Mouse (Mus musculus) midbrain, embryonic 14.5 days (tissue): ENCODE results near the gene Gm45716. TPM values are rescaled to one million over a fixed set of nuclear protein-coding genes. Genes with fewer than 3 reads are reported as not detected.
A peak's percentile ranks its signal among the peaks of the same experiment; 100 is the strongest.

Experiments used
- ATAC-seq: fragments of 200-750 bp; cut with Nextera tagmentation; 2 replicates; pipeline ENCODE4 v1.8.0; 2017; ENCODE audit warnings: moderate number of reproducible peaks, moderate library complexity; ENCODE audit not compliant: low FRiP score, low TSS enrichment
- DNase-seq: peaks from one replicate; pipeline ENCODE4 v3.0.0-alpha.2; 2015
- H3K27ac ChIP-seq: fragments of 300-500 bp; sonication (generic); replicated peaks from 2 replicates; pipeline ENCODE4 v1.5.1; 2014; ENCODE audit warnings: mild to moderate bottlenecking, low read depth, low read length, moderate library complexity
- H3K27me3 ChIP-seq: fragments of 300-500 bp; sonication (generic); 2 replicates; pipeline ENCODE4 v1.6.1; 2014; ENCODE audit warnings: low read length, control low read depth, mixed read lengths; ENCODE audit not compliant: control insufficient read depth, insufficient read depth
- H3K36me3 ChIP-seq: fragments of 300-500 bp; sonication (generic); 2 replicates; pipeline ENCODE4 v1.6.1; 2014; ENCODE audit warnings: low read length, control low read depth; ENCODE audit not compliant: control insufficient read depth, insufficient read depth
- H3K4me1 ChIP-seq: fragments of 300-500 bp; sonication (generic); 2 replicates; pipeline ENCODE4 v1.6.1; 2014; ENCODE audit warnings: mild to moderate bottlenecking, antibody characterized with exemption, low read length, control low read depth; ENCODE audit not compliant: control insufficient read depth, insufficient read depth
- H3K4me2 ChIP-seq: fragments of 300-500 bp; sonication (generic); 2 replicates; pipeline ENCODE4 v1.6.1; 2014; ENCODE audit warnings: mild to moderate bottlenecking, low read length, moderate library complexity
- H3K4me3 ChIP-seq: fragments of 300-500 bp; sonication (generic); replicated peaks from 2 replicates; pipeline ENCODE4 v1.5.1; 2014; ENCODE audit warnings: low read depth, low read length
- H3K9ac ChIP-seq: fragments of 300-500 bp; sonication (generic); replicated peaks from 2 replicates; pipeline ENCODE4 v1.6.1; 2014; ENCODE audit warnings: mild to moderate bottlenecking, low read length, moderate library complexity
- H3K9me3 ChIP-seq: fragments of 300-500 bp; sonication (generic); 2 replicates; pipeline ENCODE4 v1.6.1; 2016; ENCODE audit warnings: low read length, control low read depth, mixed read lengths; ENCODE audit not compliant: control insufficient read depth
- WGBS: fragments of 180-500 bp; shearing (Covaris S2); extraction: QIAGEN DNeasy Blood & Tissue Kit; methylation state at CpG from one replicate; pipeline ENCODE4 v1.1.7; 2014; 5-methylcytosine and 5-hydroxymethylcytosine counted together
- polyA plus RNA-seq: library from polyadenylated mRNA; unstranded; fragments of >200 nt; fragmentation: Nextera tagmentation; extraction: Ambion mirVana; gene quantifications from 2 replicates; pipeline ENCODE4 v1.2.1, GENCODE M21; 2014

The Gm45716 gene
- polyA plus RNA-seq, 1 experiment from 2014 or later = 29.6 TPM

DNA sequence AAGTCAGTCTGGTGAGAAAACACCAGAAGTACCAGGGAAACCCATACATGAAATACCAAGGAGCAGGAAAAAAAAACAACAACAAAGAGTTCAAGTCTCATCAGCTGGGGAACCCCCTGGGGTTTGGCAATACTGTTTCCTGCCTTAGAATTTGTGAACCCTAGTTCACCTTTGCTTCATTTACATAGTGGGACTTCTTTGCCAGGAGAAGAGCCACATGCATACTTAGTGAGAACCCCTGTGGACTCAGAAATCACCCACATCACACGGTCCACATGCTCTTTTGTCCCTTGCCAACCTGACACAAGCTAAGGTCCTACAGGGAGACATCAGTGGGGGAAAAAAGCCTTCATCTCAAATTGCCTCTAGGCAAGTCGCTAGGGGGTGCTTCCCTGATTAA lies 51.2 kb downstream of the Gm45716 start:
- no peak overlapping the region for H3K9ac ChIP-seq
- no peak overlapping the region for H3K4me2 ChIP-seq
- 49% methylated on average over 2 of the region's 2 CpGs for WGBS
- ATAC-seq = no peak
- no peak for DNase-seq
- H3K27ac ChIP-seq = no peak overlapping the region
- no peaks in the 10 kb centered on the region for H3K9me3 ChIP-seq
- no peaks in the 10 kb centered on the region for H3K27me3 ChIP-seq
- H3K36me3 ChIP-seq = no peaks in the 10 kb centered on the region
- peaks cover 5% of the 10 kb centered on the region; the same call in 1 of the 2 replicates for H3K4me1 ChIP-seq
- H3K4me3 ChIP-seq = no peak overlapping the region

DNA sequence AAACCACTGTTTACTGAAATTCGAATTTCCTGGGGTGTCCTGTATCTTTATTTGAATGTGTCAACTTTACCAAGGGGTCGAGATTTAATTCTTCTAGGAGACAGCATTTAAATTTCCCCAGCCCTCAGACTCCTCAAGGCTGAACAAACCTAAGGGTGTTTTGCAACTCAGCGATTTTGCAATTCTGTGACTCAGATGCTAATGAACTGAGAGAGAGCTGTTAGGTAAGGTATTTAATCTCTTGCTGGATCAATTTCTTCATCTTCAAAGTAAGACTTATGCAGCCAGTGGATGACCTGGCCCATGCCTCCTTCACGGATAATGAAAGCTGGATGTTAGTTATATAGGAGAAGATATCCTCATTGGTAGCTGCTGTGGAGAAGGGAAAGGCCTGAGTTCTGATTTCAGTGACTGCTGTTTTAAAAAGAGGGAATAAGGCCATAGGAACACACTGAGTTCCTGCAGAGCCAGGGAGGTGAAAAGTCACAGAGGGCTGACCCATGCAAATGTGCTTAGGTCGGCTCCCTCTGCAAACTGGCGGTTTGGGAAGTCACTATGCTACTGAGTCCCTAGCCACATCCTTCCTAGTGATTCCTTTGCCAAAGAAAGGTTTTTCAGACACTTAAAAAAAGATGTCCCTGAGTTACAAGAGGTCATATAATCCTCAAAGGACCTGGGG lies 53.3 kb downstream of the Gm45716 start:
- 24% methylated on average over 6 of the region's 6 CpGs for WGBS

DNA sequence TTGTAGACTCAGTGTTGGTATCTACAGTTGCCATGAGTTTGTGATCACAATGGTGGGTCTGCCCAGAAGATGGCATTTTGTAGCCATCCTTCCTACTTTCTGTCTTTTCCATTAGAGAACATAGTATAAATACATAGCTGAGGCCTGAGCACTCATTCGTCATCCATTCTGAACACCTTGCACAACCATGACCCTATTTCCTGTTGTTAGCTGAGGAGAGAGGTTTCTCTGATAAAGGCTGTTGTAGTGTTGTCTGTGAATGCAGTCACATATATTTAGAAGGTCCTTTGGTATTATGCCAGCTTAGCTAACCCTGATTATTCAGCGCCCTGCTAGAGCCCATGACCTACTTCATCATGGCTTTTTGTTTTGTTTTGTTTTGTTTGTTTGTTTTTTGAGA lies 54.4 kb downstream of the Gm45716 start:
- H3K9ac ChIP-seq = no peak overlapping the region
- no peak for DNase-seq
- H3K27me3 ChIP-seq = no peaks in the 10 kb centered on the region
- no peak overlapping the region for H3K27ac ChIP-seq
- no peak overlapping the region for H3K4me3 ChIP-seq
- no peak overlapping the region for H3K4me2 ChIP-seq
- no peak for ATAC-seq
- no peaks in the 10 kb centered on the region for H3K36me3 ChIP-seq
- no peaks in the 10 kb centered on the region for H3K9me3 ChIP-seq
- WGBS = 91% methylated on average over 2 of the region's 2 CpGs
- peaks cover 5% of the 10 kb centered on the region; the same call in 1 of the 2 replicates for H3K4me1 ChIP-seq

More for the DNA sequence above, 53.3 kb downstream of the Gm45716 start:
- H3K9ac ChIP-seq = no peak overlapping the region
- no peaks in the 10 kb centered on the region for H3K36me3 ChIP-seq
- ATAC-seq (no peak), DNase-seq (no peak)
- no peak overlapping the region for H3K4me3 ChIP-seq
- H3K4me1 ChIP-seq = peaks cover 5% of the 10 kb centered on the region; the same call in 1 of the 2 replicates
- no peak overlapping the region for H3K4me2 ChIP-seq
- no peaks in the 10 kb centered on the region for H3K27me3 ChIP-seq
- H3K9me3 ChIP-seq = no peaks in the 10 kb centered on the region
- no peak overlapping the region for H3K27ac ChIP-seq

DNA sequence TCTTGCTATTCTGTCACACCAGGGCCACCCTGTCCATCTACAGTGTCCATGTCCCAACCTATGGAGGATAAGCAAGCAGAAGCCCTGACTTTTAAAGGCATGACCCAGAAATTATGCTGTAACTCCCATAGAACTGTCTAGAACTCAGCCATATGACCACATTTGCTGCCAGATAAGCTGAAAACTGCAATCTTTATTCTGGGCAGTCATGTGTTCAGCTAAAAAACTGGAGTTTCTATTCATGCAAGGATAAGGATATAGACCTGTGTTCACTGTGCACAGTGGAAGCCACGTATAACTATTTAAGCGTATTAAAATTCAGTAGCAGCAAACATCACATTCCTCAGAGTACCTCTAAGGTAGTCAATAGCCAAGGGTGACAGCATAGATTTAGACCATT lies 55.8 kb downstream of the Gm45716 start:
- no peaks in the 10 kb centered on the region for H3K36me3 ChIP-seq
- H3K9ac ChIP-seq = no peak overlapping the region
- H3K4me3 ChIP-seq = no peak overlapping the region
- ATAC-seq (no peak), DNase-seq (no peak)
- peaks cover 2% of the 10 kb centered on the region; the same call in 1 of the 2 replicates for H3K4me1 ChIP-seq
- H3K4me2 ChIP-seq = no peak overlapping the region
- no peak overlapping the region for H3K27ac ChIP-seq
- 93% methylated on average over 2 of the region's 2 CpGs for WGBS
- no peaks in the 10 kb centered on the region for H3K9me3 ChIP-seq
- no peaks in the 10 kb centered on the region for H3K27me3 ChIP-seq

DNA sequence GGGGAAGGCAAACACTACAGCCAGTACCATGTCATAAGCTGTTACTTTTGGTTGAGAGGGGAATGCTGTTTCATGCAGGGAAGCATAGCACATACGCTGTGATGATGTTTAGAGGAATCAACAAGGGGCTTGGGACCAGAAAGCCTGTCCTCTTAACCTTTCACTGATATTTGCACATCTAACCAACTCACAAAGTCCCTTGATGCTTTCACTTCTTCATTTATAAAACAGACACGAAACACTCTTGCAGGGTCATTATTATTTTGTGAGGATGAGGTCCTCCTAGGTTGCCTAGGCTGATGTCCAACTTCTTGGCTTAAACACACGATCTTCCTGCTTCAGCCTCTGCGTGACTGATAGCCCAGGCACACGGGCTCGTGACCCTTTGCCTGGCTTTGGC lies 58.1 kb downstream of the Gm45716 start:
- H3K27me3 ChIP-seq = no peaks in the 10 kb centered on the region
- peaks cover 13% of the 10 kb centered on the region for H3K4me1 ChIP-seq
- no peak overlapping the region for H3K9ac ChIP-seq
- ATAC-seq (no peak), DNase-seq (no peak)
- H3K36me3 ChIP-seq = no peaks in the 10 kb centered on the region
- 84% methylated on average over 6 of the region's 6 CpGs for WGBS
- H3K27ac ChIP-seq = no peak overlapping the region
- no peak overlapping the region for H3K4me3 ChIP-seq
- no peaks in the 10 kb centered on the region for H3K9me3 ChIP-seq
- H3K4me2 ChIP-seq = no peak overlapping the region

DNA sequence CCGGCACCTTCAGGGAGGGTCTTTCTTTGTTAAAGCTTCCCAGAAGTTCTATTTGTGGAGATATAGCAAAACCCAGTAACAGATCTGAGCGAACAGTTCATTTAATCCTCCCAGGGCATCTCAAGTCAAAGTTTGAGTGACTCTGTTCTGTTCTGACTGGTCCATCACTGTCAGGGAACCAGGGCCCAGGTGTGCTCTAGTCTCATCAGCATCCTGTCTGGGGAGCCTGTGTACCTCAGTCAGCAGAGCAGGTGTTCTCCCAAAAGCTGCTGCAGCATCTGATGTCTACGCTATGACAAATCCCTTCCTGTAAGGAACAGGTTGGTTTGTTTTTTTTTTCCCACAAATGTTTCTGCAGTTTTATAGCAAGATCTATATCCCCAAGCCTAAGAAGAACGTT lies 59.2 kb downstream of the Gm45716 start:
- Histone ChIP-seq H3K27me3 (no peaks in the 10 kb centered on the region), H3K9ac (no peak overlapping the region), H3K27ac (no peak overlapping the region), H3K4me1 (peaks cover 20% of the 10 kb centered on the region), H3K4me3 (no peak overlapping the region), H3K4me2 (no peak overlapping the region), H3K36me3 (no peaks in the 10 kb centered on the region), H3K9me3 (no peaks in the 10 kb centered on the region)
- WGBS = 89% methylated on average over 4 of the region's 4 CpGs
- DNase-seq (no peak), ATAC-seq (no peak)

DNA sequence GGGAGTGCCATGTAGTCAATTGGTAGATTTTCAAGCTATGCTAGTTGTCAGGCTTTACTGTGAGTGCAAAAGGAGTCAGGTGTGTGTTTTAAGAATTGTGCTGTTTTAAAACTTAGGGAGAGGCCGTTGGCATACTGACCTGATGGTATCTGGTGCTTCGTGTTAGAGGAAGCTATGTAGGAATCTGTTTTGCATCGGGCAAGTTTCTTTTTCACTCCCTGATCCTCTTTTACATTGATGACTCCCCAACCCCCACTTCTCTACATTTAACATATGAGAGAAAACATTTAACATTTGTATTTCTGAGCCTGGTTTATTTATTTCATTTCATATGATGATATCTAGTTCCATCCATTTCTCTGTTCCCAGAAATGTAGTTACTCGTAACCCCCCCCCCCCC lies 60.3 kb downstream of the Gm45716 start:
- Histone ChIP-seq H3K4me1 (peaks cover 25% of the 10 kb centered on the region), H3K27ac (no peak overlapping the region), H3K9ac (no peak overlapping the region), H3K4me3 (no peak overlapping the region), H3K27me3 (no peaks in the 10 kb centered on the region), H3K9me3 (no peaks in the 10 kb centered on the region), H3K4me2 (no peak overlapping the region), H3K36me3 (no peaks in the 10 kb centered on the region)
- DNase-seq (no peak), ATAC-seq (no peak)
- WGBS = 70% methylated on average over 4 of the region's 4 CpGs

DNA sequence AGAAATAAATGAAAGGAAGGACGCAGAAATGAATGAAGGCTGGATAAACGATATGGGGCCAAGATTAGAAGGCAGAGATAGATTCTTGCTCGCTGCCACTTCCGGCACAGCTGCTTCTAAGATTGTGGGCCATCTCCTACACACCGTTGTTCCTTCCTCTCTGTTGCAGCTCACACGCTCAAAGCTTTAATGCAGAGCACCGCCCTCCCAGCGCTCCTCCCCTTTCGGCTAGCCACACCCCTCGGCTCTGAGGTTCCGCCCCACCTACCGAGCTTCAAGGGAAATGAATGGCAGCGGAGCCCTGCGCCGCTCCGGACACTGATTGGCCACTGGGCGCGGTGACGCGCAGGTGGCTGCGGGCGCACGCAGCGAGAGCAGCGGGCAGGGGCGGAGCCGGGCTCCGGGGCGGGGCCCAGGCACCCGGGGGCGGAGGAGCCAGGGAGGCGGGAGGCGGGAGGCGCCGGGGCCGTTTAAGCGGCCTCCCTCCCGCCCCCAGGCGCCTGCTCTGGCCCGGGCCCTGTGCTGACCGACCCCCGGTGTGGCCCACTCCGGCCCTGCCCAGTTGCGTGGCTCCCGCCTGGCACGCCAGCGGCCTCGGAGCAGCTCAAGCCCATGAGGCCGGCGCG lies 61.7 kb downstream of the Gm45716 start, which contains the start of gene Mmd:
Gene Mmd, plus strand, starts transcription at position 432 of the 626 bp plus-strand sequence.
- Histone ChIP-seq H3K27me3 (no peaks in the 10 kb centered on the region), H3K9me3 (no peaks in the 10 kb centered on the region), H3K9ac (peak within 1 kb of the TSS; percentile 86), H3K4me2 (peak within 1 kb of the TSS; percentile 62), H3K36me3 (no peaks in the 10 kb centered on the region), H3K4me1 (peaks cover 25% of the 10 kb centered on the region), H3K4me3 (peak within 1 kb of the TSS; percentile 84), H3K27ac (peak within 1 kb of the TSS; percentile 94)
- ATAC-seq = peak; percentile 99
- under 1% methylated on average over 49 of the region's 51 CpGs for WGBS
- peak; percentile 99 for DNase-seq

DNA sequence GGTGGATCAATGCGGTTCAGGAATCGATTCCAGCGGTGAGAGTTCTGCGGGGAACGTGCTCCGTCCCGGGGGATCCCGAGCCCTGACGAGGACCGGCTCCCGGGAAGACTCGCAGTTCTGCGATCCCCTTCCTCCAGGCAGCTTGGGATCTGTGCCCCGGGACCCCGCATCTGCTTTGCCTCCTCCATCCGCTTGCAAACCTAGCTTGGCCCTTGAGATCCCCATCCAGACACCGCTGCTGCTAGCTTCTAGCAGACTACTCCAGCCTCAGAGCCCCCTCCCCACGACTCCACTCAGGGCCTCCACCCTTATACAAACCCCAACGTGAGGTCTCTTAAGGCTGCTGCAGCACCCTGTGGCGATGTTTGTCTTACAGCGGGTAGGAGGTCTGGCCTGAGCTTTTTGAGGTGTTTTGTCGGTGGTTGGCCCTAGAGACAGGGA lies 62.2 kb downstream of the Gm45716 start:
- H3K36me3 ChIP-seq = no peaks in the 10 kb centered on the region
- WGBS = under 1% methylated on average over 22 of the region's 22 CpGs

More for the DNA sequence above, 62.2 kb downstream of the Gm45716 start:
- peak overlapping the region; percentile 84 for H3K4me3 ChIP-seq
- H3K27me3 ChIP-seq = no peaks in the 10 kb centered on the region
- H3K4me2 ChIP-seq = peak overlapping the region; percentile 62
- H3K27ac ChIP-seq = peak overlapping the region; percentile 94
- peak overlapping the region; percentile 86 for H3K9ac ChIP-seq
- ATAC-seq (no peak; the same call in none of the 2 replicates), DNase-seq (no peak)
- no peaks in the 10 kb centered on the region for H3K9me3 ChIP-seq
- H3K4me1 ChIP-seq = peaks cover 25% of the 10 kb centered on the region
